Mouse (Mus musculus): ENCODE data around the gene Srpx2.

Gene Srpx2

DNA sequence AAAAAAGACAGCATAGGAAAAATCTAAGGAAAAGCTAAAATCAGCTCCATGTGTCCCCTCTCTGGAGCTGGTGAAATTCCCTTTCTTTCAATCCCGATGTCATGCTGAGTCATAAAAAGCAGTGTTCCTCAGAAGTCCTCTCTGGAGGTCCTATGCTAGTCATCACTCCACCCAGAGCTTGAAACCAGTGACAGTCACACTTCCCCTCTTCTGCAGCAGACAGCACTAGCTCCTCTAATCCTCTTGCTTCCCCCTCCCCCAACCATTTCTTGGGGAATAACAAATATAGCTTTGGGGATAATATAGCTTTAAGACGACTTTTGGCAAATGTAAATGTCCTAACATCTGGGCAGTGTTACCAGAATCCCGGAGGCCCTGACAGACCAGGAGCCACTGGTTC, at the start of gene Srpx2:
Srpx2 (plus strand) TSS at position 166 of the 400 bp plus-strand sequence.
- no peak for DNase-seq

DNA sequence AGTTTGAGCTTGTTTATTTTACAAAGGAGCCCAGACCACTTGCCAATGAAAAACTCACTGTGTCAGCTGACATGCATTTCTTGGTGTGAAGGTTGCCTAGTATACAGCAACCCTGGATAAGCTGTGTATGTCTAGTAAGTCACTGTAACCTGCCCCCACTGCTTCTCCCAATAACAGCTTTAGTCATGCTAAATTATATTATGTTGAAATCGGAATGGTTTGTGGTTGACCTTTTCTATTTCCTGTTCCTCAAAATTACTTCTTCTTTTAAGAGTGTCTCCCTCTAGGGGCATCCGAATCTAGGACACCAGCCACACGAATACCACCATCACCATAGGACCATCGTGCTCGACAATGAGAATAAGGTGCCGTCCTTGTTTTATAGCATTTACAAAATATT, 38.5 kb upstream of the Srpx2 start:
- no peak for DNase-seq

DNA sequence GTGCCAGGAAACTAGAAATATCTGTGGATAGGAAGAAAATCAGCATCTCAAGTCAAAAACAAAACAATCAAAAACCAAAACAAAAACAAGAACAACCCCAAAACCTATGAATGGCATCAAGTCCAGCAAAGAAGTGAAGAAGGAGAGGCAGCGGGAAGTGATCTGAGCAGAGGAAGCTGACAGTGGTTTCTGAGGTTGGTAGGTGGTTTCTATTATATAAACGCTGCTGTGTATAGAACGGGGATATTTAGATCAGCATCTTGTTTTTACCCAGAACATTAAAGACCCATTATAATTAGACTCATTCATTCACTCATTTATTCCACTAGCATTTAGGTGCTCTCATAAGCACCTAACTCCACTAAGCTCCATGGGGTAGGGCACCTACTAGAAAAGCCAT, 20.9 kb upstream of the Srpx2 start:
- no peak for DNase-seq

DNA sequence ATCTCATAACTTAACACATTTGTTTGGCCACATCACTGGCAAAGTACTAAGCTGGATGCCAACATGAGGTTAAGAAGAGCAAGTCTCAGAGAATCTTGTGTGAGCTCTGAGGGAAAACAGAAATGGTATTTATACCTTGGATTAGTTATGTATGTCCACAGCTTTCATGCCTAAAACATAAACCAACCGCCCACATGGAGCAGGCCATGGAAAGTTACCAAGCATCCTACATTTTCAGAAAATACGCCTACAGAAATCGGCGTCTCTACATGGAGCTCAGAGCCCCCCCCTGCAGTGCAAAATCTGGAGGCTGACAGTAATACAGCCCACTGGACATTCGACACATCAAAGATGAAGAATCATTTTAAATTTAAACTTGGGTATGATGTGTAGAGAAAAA, 20.1 kb upstream of the Srpx2 start:
- no peak for DNase-seq

DNA sequence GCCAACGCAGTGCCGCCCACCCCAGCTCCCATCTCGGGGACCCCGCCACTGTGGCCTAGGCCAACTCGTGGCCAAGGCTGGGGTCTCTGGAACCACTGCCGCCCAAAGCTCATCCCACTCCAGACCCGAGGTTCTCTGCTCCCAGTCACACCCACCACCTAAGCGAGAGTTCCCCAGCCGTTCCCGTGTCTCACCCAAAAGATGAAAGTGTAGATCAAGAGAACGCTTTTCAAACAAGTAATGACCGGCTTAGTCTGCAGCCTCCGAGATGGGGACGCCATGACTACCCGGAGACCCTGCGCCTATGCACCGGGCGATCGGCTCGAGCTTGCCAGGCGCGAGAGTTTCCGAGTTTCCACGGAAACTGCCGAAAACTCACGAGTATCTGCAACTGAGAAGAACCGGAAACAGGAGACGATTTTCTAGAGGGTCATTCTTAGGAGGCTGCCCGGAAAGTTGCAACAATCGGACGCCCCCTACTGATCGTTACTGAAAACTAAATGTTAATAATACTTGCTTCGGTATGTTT, 10.1 kb upstream of the Srpx2 start, which contains the start of gene Tspan6:
Tspan6 (minus strand) TSS at position 416 of the 529 bp plus-strand sequence.
- DNase-seq: peak; percentile 90

DNA sequence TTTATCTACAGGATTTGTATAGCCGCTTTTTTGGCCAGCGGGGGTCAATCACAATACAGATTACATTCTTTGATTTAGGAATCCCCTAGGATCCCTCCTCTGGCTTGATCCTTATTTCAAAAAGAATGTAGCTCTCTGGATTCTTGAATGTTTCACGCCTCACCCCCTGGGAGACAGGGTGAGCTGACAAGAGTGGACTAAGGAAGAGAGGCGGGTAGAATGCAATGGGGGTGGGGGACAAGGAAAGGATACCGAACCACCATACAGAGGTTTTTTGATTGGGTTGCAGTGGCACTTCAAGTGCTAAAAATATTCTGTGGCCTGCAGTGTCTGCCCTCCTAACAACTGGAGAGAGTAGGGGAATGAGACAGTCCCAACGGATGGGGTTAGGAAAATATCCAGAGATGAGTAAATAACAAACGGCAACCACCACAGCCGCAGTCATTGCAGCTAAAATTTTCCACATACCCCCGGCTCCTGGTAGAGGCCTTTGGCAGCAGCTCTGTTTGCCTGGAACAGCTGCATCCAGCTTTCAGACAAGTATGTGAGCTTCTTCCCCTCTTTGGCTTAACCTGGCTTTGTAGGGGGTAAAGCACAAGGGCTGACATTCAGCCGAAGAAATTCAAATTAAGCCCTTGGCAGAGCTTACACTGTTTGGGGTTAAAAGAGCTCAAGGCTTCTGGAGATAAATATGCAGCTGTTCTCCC, 3.3 kb downstream of the Srpx2 start:
- DNase-seq: no peak

DNA sequence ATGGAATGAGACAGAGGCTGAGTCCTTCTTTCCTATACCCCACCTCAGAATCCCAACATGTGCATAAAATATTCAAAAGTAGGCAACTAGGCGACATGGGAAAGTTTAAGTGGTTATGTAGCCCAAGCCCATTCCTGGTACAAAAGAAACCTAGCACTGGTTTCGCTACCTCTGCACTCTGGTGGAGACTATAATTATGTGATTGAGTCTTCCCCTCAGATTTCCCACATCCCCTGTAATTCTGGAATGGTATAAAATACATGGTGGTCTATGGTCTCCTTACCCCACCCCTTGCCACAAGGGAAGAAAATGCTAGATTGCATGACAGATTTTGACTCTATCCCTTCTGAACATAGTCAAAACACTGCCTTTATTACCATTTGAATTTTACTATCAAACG, 4.8 kb downstream of the Srpx2 start:
- DNase-seq: no peak

DNA sequence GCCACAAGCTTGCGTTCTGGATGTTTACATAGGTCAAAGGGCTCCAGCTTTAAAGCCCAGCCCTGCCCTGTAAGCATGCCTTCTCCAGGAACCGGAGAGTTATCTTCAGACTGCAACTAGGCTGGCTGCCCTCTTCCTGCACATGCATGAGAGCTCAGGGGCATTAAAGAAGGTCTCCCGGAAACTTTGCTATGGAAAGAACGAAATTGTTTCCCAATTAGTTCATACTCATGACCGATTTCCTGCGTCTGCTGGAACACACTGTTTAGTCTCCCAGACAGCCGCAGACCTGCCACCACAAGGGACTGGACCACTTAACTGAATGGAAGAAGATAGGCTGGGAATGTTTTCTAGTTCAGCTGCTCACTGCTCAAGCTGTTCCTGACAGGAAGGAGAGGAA, 6.0 kb downstream of the Srpx2 start:
- DNase-seq: no peak

DNA sequence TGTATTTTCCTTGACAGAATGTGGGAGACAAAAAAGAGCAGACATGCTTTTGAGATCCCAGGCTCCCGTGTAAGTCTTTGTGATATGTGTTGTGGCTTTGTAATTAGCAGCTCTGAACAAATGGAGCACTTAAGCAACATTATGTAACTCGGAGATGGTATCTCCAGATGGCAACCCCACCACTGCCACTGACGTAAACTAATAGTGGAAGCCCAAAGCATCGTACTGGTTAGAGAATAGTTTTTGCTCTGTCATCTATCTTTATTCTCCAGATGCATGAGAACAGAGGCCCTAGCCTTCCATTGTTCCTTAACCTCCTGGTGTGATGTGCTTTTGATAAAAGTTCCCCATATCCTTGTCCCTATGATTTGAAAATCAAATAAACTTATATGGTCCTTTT, 13.0 kb downstream of the Srpx2 start:
- no peak for DNase-seq

DNA sequence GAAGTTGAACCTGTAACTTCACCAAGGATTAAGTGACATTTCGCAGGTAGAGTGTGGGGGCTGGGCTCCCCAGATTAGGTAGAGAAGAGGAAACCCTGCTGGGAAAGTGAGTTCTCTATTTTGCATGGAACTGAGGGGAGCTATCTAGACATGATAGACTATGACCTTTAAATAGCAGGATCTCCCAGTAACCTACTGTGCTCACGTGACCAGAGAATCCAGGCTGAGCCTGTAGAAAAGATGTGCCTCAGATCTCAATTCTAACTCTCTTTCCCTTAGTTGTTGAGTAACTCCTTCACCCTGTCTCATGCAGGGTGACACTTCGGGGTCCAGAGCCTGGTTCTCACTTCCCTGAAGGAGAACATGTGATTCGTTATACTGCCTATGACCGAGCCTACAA, 18.5 kb downstream of the Srpx2 start:
- DNase-seq: no peak

DNA sequence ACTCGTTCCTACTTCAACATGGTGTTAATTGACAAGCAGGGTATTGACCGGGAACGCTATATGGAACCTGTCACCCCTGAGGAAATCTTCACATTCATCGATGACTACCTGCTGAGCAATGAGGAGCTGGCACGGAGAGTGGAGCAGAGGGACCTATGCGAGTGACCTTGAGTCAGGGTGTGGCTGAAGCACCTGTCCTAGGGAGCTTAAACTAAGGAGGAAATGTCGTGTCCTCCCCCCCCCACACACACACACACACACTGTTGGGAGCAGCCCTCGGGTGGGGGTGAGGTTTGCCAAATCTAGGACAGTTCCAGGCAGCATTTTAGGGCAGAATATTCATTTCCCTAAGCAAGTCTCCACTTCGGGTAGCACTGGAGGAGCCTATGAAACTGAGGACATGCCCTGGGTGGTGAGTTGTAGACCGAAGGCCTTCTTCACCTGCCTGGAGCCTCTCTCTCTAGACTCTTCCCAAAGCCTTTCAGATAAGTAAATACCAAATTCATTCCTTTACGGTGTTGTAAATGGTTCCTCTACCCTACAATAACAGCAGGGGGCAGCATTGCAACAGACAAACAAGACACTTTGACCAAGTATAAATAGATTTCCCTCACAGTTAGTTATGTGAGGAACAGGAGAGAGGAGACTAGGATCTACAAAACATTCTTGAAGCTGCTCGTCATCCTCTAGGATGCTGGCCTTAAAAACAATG, 23.2 kb downstream of the Srpx2 start:
- DNase-seq: peak; percentile 36

DNA sequence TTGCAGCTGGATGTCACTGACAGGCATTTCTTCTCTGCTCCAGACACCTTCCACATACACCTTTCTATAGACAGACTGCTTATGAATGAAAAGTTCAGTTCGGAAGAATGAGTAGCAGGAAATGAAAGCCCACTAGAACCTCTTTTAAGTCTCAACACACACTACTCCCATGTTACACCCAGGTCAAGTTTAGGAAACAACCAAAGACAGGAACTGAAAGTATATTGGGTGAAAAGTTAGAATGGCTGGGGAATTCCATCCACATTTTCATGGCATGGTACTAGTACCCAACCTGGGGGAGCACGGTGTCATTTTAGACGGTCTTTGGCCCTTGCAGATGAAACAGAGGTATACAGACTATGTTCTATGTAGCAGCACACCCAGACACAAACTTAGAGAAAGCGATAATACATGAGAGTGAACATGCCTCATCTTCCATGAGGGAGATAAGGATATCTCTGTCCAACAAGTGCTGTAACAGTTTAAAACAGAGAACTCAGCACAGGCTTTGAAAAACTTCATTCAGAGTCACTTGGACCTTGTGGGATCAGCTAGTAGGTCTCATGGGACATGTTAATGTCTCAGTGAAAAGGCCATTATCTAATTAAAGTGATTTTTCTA, 28.5 kb downstream of the Srpx2 start:
- DNase-seq: no peak

DNA sequence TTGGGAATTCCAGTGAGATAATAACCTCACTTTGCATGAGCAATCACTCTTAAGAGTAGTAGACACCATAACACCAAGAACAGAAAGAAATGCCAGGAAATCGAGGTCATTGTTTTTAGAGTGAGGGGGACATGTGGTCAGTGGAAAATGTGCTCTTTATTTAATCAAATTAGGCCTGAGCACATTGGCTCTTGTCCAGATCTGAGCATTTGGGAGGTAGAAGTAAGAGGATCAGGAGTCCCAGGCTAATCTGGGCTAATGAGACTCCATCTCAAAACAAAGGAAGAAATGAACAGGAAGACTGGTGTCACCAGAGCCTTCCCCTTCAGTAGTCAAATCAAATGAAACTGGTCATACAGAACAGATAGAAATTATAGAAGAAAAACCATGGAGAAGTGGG, 31.3 kb downstream of the Srpx2 start:
- DNase-seq: no peak

DNA sequence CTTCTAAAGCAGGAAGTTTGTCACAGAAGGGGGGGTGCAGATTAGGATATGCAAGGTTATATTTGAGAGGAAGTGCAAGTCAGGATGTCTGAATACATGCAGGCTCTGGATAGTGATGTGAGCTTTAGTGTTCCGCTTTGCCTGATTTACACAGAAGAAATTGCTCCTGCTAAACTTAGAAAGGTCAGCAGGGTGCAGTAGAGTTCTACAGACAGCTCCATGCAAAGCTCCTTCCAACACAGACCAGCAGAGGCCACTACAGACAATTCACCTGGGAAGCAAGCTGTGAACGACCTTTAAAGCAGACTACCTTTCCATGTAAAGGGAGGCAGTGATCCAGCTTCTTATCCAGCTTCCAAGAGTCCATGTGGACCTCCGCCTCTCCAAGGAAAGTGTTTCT, 39.2 kb downstream of the Srpx2 start:
- peak; percentile 46 for DNase-seq

DNA sequence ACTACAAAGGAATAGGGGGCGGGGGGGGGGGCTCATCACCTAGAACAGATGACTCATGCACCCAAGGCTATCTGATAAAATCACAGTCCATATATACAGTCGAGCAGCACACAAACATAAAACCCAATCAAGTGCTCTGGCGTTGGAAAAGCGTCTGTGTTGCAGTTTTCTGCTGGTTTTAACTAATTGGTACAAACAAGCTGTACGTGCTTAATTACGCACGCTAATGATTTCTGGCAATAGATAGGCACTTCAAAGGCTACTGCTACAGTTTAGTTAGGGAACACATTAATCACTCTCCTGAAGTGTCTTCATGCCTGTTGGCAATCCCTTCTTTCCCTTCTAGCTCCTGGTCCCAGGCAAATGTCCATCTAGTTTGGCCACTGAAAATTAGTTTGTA, 46.4 kb downstream of the Srpx2 start:
- DNase-seq: no peak

DNA sequence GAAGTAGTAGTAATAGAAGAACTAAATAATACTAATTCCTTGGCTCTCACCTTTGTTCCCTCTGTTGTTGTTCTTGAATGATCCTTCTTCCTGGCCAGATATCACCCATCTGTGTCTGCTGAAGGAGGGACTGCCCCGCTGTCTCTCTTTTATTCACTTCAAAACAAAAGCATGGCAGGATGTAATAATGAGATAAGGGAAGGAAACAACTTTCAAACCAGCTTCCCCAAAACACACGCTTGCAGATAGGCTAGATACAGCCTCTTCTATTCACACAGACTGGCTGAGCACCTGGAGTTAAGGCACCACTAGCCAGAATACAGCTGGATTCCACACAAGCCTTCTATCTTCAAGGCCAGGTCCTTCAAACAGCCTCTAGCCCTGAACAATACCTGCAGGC, 52.4 kb downstream of the Srpx2 start:
- no peak for DNase-seq

DNA sequence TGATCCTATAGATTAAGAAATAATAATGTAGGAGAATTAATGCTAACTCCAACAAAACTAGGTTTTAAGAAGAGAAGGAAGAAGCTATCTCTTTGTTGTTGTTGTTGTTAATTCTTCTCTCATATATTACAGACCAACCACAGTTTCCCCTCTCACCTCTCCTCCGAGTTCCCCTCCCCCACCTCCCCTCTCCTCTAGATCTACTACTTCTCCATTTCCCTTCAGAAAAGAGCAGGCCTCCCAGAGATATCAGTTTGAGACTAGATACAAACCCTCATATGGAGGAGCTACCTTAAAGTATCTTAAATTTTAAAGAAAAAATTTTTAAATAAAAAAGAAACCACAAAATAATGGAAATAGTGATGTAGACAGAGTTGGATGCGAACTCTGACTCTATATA, 56.4 kb downstream of the Srpx2 start:
- DNase-seq: no peak

DNA sequence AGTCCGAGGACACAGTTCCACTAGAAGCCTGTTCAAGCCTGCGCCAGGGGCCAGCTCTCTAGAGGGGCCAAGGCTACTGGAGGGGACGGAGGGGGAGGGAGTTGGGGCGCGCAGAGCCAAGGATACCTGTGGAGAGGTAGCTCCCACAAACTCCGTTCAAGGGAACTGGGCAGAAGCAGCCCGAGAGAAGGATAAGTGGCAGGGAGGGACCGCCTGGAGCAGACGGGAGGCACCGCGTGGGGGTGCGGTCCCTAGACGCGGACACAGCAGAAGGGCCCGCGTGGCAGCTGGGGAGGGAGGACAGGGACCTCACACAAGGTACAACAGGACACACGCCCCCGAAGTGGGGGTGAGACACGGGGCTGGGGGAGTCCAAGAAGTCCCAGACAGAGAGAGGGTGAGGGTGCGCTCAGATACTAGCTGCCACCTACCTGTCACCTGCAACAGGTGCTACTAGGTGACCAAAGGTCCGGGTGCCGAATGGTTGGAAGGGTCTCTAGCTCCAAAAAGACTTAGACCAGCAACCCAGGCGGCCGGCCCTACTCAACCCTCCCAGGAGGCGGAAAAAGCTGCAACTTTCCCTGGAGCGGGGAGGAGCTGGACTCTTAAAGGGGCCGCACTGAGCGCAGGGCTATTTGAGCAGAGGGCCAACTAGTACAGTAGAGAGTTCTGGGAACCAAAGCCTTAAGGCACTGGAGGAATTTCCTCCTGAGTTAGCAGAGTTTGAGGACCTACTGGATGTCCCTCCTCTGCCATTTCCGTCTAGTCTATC, 73.2 kb downstream of the Srpx2 start, which contains the start of gene Sytl4:
Sytl4 (minus strand) TSS at position 582 of the 772 bp plus-strand sequence.
- DNase-seq: no peak
